Mouse (Mus musculus) frontal cortex, postnatal 25 days (tissue): ENCODE measurements at regions not wholly inside any gene's neighbourhood (a gene's known extent, or its start where the extent isn't known, plus 50 kb on each side); places are given as distances from the start of the nearest gene placed in this dataset.
"Not testable (repeated sequence)": the region's sequence is repeated elsewhere in the genome, so short reads cannot be mapped to it uniquely, and the experiment has no call there.

ENCODE experiments used
- DNase-seq, 2 experiments: peaks; one replicate each; pipeline ENCODE4 v3.0.0; 2022; ENCODE audit warnings: low spot score in 2 of 2

GRCm38 (mm10) chr8:88903094-88903493 is 140.9 kb downstream of the Sall1 start:
- DNase-seq: no peak

- no peak for DNase-seq
These were observed 160.1 kb downstream of the Sall1 start for GRCm38 (mm10) chr8:88883751-88884390.

GRCm38 (mm10) chr8:88879857-88880256 is 164.1 kb downstream of the Sall1 start:
- DNase-seq: no peak

DNA sequence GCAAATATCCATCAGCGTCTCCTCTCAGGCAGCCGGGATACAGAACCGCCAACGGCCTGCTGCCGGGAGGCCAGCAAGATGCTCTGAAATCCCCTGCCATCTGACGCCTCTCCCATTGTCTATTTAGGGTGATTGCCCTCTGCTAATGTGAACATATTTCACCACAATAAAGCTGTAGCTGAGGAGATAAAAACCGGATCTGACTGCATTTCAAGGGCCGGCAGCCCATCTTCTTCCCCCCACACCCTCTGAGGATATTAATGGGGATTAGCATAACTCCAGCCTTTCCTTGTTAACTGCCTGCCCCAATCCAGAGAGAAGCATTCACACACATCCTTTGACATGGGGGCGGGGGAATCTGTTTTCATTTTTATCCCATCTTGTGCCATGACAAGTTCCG is 166.0 kb downstream of the Sall1 start:
- DNase-seq: no peak

DNA sequence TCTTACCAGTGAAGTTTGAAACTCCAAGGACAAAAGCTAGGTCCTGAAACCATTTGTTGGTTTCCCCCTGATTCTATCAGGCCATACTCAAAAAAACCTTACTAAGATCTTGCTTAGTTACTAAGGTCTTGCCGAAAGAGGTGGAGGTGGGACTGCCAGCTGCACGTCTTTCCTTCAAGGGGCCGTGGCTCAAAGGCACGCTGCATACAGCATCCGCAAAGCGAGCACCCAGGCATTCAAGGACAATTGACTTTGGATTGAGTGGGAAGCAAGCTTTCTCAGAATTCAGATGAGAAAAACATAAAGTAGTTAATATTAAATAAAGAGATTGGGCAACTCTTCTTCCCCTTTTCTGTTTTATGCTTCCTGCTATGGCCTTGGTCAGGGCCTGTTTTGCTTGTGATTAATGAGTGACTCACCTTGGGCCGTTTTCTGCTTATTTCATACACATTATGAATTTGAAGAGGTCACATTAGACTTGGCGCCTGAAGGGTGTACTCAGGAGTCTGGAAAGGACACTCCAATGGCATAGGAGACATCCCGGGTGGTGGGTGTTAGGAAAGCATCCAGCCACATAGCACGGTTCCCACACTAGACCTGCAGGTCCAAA is 166.1 kb downstream of the Cyld start:
- no peak for DNase-seq

GRCm38 (mm10) chr8:88857216-88857615 is 160.4 kb downstream of the Cyld start:
- no peak for DNase-seq

- DNase-seq: no peak
These were observed 156.4 kb downstream of the Cyld start for GRCm38 (mm10) chr8:88853200-88853599.

DNA sequence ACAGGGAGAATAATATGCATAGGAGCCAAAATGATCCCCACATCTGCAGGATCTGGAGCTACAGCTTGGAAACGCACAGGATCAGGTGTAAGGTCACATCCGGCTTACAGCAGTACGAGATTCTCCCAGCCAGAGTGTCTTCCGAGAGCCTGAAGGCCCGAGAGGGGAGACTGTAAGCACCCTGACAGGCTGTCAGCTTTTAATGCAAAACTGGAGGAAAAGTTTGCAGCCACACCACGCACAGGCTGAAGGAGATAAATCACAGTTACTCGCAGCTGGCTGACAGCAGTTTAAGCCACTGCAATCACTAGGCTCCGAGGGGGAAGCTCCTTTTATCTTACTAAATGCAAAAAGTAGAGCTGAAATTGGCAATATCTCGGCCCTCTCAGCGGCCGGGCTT is 149.1 kb downstream of the Cyld start:
- DNase-seq: no peak

DNA sequence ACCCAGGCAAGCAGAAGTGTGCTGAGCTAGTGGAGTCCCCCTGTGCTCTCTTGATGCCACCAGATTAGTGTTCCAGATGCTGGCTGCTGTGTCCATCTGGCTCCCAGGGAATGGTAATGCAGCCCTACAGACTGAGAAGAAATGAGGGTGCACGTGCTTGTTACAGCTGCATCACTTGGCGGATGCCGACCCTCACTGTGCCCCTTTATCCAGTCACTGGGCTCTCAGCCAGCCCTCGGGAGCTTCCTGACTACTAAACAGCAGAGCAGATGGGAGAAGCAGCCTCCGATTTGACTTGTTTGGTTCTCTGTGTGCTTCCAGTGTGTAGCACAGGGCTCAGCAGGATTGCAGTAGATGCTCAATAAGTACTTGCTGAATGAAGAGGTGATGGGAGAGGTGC is 147.5 kb downstream of the Cyld start:
- DNase-seq: peak; percentile 9

DNA sequence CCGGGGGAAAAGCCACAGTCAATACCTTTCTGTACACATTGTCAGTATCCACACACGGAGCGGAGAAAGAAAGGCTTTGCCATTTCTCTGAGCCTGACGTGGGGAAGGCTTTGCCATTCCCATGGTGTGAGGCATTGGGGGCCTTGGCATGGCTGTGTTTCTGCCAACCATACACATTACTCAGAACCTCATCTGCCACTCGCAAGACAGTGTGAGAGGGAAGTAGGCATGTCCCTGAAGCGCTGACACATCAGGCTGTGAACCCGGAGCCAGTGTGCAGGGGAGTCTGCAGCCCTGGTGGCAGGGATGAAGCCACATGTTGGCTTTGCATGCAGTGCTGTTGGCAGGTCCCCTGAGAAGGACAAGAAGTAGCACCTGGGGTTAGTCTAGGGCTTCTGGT is 145.6 kb downstream of the Cyld start:
- DNase-seq: no peak

DNA sequence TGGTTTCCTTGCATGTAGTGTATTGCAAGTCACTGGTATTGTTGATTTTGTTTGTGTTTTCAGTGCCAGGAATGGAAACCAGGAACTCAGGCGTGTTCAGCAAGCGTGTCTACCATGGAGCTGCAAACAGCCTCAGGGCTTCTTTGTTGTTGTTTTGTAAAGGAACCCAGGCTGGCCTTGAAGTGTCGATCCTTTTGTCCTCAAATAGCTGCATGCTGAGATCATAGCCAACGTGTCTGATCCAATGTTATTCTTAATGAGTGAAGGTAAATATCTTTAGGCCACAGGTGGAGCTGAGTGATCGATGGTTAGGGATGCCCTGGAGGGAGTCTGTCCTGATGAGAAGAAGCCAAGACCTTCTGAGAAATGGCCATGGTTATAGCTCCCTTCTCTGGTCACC is 143.3 kb downstream of the Cyld start:
- no peak for DNase-seq

DNA sequence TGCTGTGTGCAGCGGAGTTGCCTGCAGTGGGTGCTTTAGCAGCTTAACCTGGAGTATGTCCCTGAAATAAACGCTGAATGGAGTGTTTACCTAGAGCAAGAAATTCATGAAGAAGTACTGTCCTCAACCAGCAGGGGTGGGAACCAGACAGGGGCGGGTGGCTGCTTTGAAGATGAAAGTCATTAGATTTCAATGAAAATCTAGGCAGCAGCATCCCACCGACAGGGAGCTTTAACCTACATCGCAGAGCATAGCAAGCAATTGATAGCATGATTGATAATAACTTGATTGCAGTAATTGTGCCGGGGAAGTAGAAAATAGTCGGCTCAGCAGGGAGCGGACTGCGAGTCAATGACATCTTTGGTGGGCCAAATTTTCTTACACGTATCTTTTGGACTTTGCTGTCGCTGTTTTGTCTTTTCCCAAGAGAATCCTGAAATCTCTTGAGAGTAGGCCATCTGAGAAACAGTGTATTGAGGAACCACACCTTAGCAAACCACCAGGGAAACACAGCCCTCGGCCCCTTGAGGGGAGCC is 139.0 kb downstream of the Cyld start:
- DNase-seq: no peak

GRCm38 (mm10) chr8:88825816-88826215 is 129.0 kb downstream of the Cyld start:
- DNase-seq: no peak

- DNase-seq: no peak
These were observed 127.1 kb downstream of the Cyld start for GRCm38 (mm10) chr8:88823931-88824330.

DNA sequence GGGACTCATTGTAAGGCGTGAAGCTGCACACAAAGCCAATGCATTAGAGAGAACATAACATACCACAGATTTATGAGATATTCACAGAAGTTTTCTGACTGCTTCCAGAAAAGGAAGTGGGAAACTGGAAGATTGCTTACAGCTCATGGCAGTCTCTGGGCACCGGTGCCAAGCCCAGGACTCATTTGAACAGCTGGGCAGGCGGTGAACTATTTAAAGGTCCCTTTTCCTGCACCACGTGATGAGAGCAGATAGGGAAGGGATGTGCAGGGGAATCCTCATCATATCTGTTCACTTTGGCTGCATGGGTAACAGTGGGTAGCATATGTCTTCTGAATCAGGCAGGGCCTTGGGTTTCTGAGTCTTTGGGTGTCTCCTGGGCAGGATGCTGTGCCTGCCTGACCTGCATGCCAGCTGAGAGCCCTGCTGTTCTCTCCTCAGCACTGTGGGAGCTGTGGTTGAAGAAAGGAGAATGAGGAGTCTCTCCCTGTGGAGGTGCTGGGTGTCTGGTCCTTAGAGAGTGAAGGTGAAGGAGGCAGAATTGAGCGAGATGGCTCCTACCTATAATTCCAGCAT is 123.5 kb downstream of the Cyld start:
- DNase-seq: no peak

DNA sequence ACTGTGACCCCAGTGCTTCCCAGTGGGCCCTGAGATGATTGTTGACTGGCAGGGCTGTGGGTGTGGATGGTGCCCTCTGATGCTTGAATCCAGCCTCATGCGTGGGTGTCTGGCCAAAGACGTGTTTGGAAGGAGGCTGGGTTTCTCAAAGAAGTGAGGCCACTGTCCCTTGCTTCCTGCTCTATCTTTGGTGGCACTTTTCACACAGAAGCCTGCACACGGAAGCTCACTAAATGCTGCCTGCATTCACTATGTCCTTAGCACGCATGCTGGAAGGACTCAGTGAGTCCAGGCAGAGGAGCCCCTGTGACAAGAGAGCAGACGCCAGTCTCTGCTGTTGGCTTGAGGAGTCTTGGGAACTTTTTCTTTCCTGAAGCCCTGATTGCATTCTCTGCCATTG is 119.6 kb downstream of the Cyld start:
- DNase-seq: no peak

DNA sequence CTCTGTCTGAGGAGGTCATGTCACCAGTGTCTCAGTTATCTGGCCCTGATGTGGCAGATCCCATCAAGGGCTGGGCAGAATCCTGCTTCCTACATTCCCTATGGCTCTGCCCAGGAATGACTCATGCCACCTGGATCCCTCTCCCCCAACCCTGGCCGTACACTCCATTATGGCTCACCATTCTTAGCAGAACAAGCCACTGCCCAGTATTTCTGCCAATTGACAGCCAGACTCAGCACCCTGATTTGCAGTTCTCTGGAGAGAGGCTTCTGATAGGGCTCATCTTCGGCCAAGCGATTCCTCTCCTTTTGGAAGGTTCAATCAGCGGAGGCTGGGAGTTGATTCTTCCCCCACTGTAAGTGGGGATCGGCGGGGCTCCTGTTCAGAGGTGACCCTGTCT is 117.4 kb downstream of the Cyld start:
- no peak for DNase-seq

DNA sequence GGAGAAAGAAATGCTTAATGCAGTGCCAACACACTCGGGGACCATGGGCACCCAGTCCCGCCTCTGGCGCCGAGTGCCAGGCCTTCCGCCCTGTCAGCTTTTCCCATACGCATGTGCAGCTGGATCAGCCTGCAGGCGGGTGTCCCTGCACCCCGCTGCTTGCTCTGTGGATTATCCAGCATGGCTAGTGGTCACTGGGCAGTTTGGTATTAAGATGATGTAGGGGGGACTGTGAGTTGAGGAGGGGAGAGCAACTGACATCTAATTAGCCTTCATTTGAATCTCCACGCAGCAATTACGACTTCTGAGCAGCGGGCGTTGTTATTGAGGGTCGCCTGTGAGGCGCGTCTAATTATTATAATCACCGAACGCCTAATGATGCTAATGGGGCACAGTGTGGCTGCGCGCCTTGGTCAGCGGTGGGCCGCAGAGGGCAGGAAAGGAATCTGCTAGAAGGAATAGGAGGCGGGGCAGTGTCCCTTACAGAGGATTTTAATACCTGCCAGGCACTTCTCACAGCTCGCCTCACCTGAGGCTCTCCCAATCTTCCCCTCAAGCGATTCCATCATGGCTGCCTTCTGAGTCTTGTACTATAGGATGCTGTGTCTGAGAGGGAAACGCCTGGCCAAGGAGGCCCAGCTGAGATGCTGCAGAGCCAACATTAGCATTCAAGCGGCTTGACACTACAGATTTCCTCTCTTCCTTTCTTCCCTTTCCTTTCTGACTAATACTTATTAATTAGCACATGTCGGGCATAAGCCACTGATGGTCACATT is 116.3 kb downstream of the Cyld start:
- no peak for DNase-seq

GRCm38 (mm10) chr8:88806851-88807250 is 110.0 kb downstream of the Cyld start:
- not testable (repeated sequence) for DNase-seq
